Mouse (Mus musculus) megakaryocyte, adult 5-6 weeks (primary cell): ENCODE measurements around the gene H2afy2. TPM values are rescaled to one million over a fixed set of nuclear protein-coding genes. Genes with fewer than 3 reads are reported as not detected.
A peak's percentile ranks its signal among the peaks of the same experiment; 100 is the strongest.

Experiments used
- ATAC-seq: 2 replicates; pipeline ENCODE4 v1.8.0; 2016; ENCODE audit warnings: mild to moderate bottlenecking, inconsistent platforms; ENCODE audit not compliant: poor library complexity, severe bottlenecking
- total RNA-seq, 2 experiments: library from RNA; stranded (forward) in 1 of 2; stranded (reverse) in 1 of 2; fragments of 153-499, 151-499 nt in 1 of 2; fragments of 221-1000, 200-1000 nt in 1 of 2; gene quantifications; 2 replicates each; pipeline versions ENCODE4 v1.2.3 to v1.2.4; 2015 to 2017

The H2afy2 gene
- total RNA-seq, 2 experiments from 2014 or later = 0.73 to 0.76 TPM

GRCm38 (mm10) chr10:61734377-61734776 is 49.6 kb downstream of the H2afy2 start:
- peak; percentile 84 for ATAC-seq

- ATAC-seq = no peak
These were observed 53.8 kb downstream of the H2afy2 start for GRCm38 (mm10) chr10:61730171-61730570.

GRCm38 (mm10) chr10:61729181-61729580 is 54.8 kb downstream of the H2afy2 start:
- no peak for ATAC-seq

- no peak for ATAC-seq
These were observed 60.7 kb downstream of the H2afy2 start for GRCm38 (mm10) chr10:61723271-61723670.

GRCm38 (mm10) chr10:61722215-61722614 is 61.7 kb downstream of the H2afy2 start:
- no peak for ATAC-seq

- no peak for ATAC-seq
These were observed 63.6 kb downstream of the H2afy2 start for GRCm38 (mm10) chr10:61720331-61720730.

GRCm38 (mm10) chr10:61717406-61718296 is 66.3 kb downstream of the H2afy2 start:
- ATAC-seq = no peak

- ATAC-seq = peak; percentile 48
These were observed 67.7 kb downstream of the H2afy2 start for GRCm38 (mm10) chr10:61715996-61716864.

GRCm38 (mm10) chr10:61715462-61715837 is 68.5 kb downstream of the H2afy2 start:
- ATAC-seq = no peak

GRCm38 (mm10) chr10:61714771-61715461 is 69.0 kb downstream of the H2afy2 start, which contains the start of gene Aifm2:
Aifm2 (plus strand) TSS chr10:61715263.
- ATAC-seq = peak; percentile 88

GRCm38 (mm10) chr10:61714146-61714545 is 69.8 kb downstream of the H2afy2 start:
- ATAC-seq = no peak

- ATAC-seq = no peak
These were observed 70.3 kb downstream of the H2afy2 start for GRCm38 (mm10) chr10:61713601-61714000.

- peak; percentile 40; the same call in 1 of the 2 replicates for ATAC-seq
These were observed 77.3 kb downstream of the H2afy2 start for GRCm38 (mm10) chr10:61706412-61707375.

GRCm38 (mm10) chr10:61704663-61705062 is 79.3 kb downstream of the H2afy2 start:
- no peak for ATAC-seq

- no peak for ATAC-seq
These were observed 86.9 kb downstream of the H2afy2 start for GRCm38 (mm10) chr10:61697028-61697427.

GRCm38 (mm10) chr10:61696560-61696823 is 87.5 kb downstream of the H2afy2 start:
- no peak for ATAC-seq

- peak; percentile 28 for ATAC-seq
These were observed 88.0 kb downstream of the H2afy2 start for GRCm38 (mm10) chr10:61695703-61696559.

- peak; percentile 98 for ATAC-seq
These were observed 88.9 kb downstream of the H2afy2 start, which contains the start of gene Tysnd1 for GRCm38 (mm10) chr10:61694870-61695670. Tysnd1 (plus strand) TSS chr10:61695514.
